Mouse (Mus musculus) kidney, postnatal 14 days (tissue): ENCODE data around the gene Sh3bp4.

ENCODE experiments used
- DNase-seq: peaks from one replicate; pipeline ENCODE4 v3.0.0; 2022; ENCODE audit warnings: mixed read lengths

Sh3bp4 gene

GRCm38 (mm10) chr1:89131018-89131540 is 60.9 kb downstream of the Sh3bp4 start:
- DNase-seq, result no peak

GRCm38 (mm10) chr1:89131707-89132106 is 61.5 kb downstream of the Sh3bp4 start:
- peak; percentile 49 for DNase-seq

- DNase-seq, result peak; percentile 63
These were observed 63.1 kb downstream of the Sh3bp4 start for GRCm38 (mm10) chr1:89133266-89133665.

- no peak for DNase-seq
These were observed 63.5 kb downstream of the Sh3bp4 start for GRCm38 (mm10) chr1:89133717-89134116.

- peak; percentile 77 for DNase-seq
These were observed 66.0 kb downstream of the Sh3bp4 start for GRCm38 (mm10) chr1:89136089-89136811.

GRCm38 (mm10) chr1:89137086-89137816 is 67.0 kb downstream of the Sh3bp4 start:
- DNase-seq, result no peak

- DNase-seq, result no peak
These were observed 68.1 kb downstream of the Sh3bp4 start for GRCm38 (mm10) chr1:89138316-89138715.

- no peak for DNase-seq
These were observed 69.9 kb downstream of the Sh3bp4 start for GRCm38 (mm10) chr1:89140113-89140512.

- DNase-seq, result peak; percentile 26
These were observed 80.9 kb downstream of the Sh3bp4 start for GRCm38 (mm10) chr1:89151071-89151470.

GRCm38 (mm10) chr1:89152576-89152975 is 82.4 kb downstream of the Sh3bp4 start:
- peak; percentile 84 for DNase-seq

- no peak for DNase-seq
These were observed 83.0 kb downstream of the Sh3bp4 start for GRCm38 (mm10) chr1:89153203-89153602.

GRCm38 (mm10) chr1:89163483-89163882 is 93.3 kb downstream of the Sh3bp4 start:
- DNase-seq, result no peak

GRCm38 (mm10) chr1:89164281-89164680 is 94.1 kb downstream of the Sh3bp4 start:
- DNase-seq, result no peak

- DNase-seq, result no peak
These were observed 94.5 kb downstream of the Sh3bp4 start for GRCm38 (mm10) chr1:89164685-89165084.

GRCm38 (mm10) chr1:89166814-89167249 is 96.6 kb downstream of the Sh3bp4 start:
- no peak for DNase-seq

- DNase-seq, result no peak
These were observed 101.1 kb downstream of the Sh3bp4 start for GRCm38 (mm10) chr1:89171275-89171767.

GRCm38 (mm10) chr1:89174621-89175020 is 104.4 kb downstream of the Sh3bp4 start:
- no peak for DNase-seq

- DNase-seq, result no peak
These were observed 105.1 kb downstream of the Sh3bp4 start for GRCm38 (mm10) chr1:89175355-89175754.

GRCm38 (mm10) chr1:89183261-89183831 is 113.1 kb downstream of the Sh3bp4 start:
- DNase-seq, result no peak

GRCm38 (mm10) chr1:89184111-89184785 is 114.0 kb downstream of the Sh3bp4 start:
- no peak for DNase-seq

GRCm38 (mm10) chr1:89184839-89185238 is 114.6 kb downstream of the Sh3bp4 start:
- no peak for DNase-seq

GRCm38 (mm10) chr1:89187441-89187840 is 117.2 kb downstream of the Sh3bp4 start:
- DNase-seq, result no peak

- no peak for DNase-seq
These were observed 117.9 kb downstream of the Sh3bp4 start for GRCm38 (mm10) chr1:89188091-89188490.
